Mouse (Mus musculus) intestine, embryonic 14.5 days (tissue): ENCODE results near the gene Gm20854. TPM values are rescaled to one million over a fixed set of nuclear protein-coding genes. Genes with fewer than 3 reads are reported as not detected.
"Not testable (repeated sequence)": the region's sequence is repeated elsewhere in the genome, so short reads cannot be mapped to it uniquely, and the experiment has no call there.

Experiments used
- ATAC-seq: fragments of 200-750 bp; cut with Nextera tagmentation; replicated peaks from 2 replicates; pipeline ENCODE4 v1.8.0; 2017; ENCODE audit warnings: low read depth, moderate number of reproducible peaks, moderate TSS enrichment, moderate library complexity; ENCODE audit not compliant: low FRiP score, low TSS enrichment
- DNase-seq: peaks from one replicate; pipeline ENCODE4 v3.0.0-alpha.2; 2018; ENCODE audit warnings: low spot score
- H3K27ac ChIP-seq: fragments of 300-500 bp; sonication (generic); 2 replicates; pipeline ENCODE4 v1.5.1; 2014; ENCODE audit warnings: low read depth, mild to moderate bottlenecking, control low read depth
- H3K27me3 ChIP-seq: fragments of 300-500 bp; sonication (generic); replicated peaks from 2 replicates; pipeline ENCODE4 v1.6.1; 2014; ENCODE audit warnings: low read length, control low read depth; ENCODE audit not compliant: control insufficient read depth, insufficient read depth
- H3K36me3 ChIP-seq: fragments of 300-500 bp; sonication (generic); 2 replicates; pipeline ENCODE4 v1.6.1; 2014; ENCODE audit warnings: low read length, control low read depth; ENCODE audit not compliant: control insufficient read depth, insufficient read depth
- H3K4me1 ChIP-seq: fragments of 300-500 bp; sonication (generic); replicated peaks from 2 replicates; pipeline ENCODE4 v1.6.1; 2014; ENCODE audit warnings: low read length, control low read depth, mixed read lengths; ENCODE audit not compliant: control insufficient read depth, insufficient read depth
- H3K4me2 ChIP-seq: fragments of 300-500 bp; sonication (generic); 2 replicates; pipeline ENCODE4 v1.6.1; 2014; ENCODE audit warnings: low read length
- H3K4me3 ChIP-seq: fragments of 300-500 bp; sonication (generic); 2 replicates; pipeline ENCODE4 v1.5.1; 2014; ENCODE audit warnings: low read depth, low read length, control low read depth, mixed read lengths
- H3K9ac ChIP-seq: fragments of 300-500 bp; sonication (generic); 2 replicates; pipeline ENCODE4 v1.6.1; 2014; ENCODE audit warnings: mild to moderate bottlenecking, low read length
- H3K9me3 ChIP-seq: fragments of 300-500 bp; sonication (generic); 2 replicates; pipeline ENCODE4 v1.6.1; 2016; ENCODE audit warnings: low read length, control low read depth; ENCODE audit not compliant: control insufficient read depth
- WGBS: fragments of 180-500 bp; shearing (Covaris S2); extraction: QIAGEN DNeasy Blood & Tissue Kit; methylation state at CpG from one replicate; pipeline ENCODE4 v1.1.7; 2014; 5-methylcytosine and 5-hydroxymethylcytosine counted together
- polyA plus RNA-seq: library from polyadenylated mRNA; unstranded; fragments of >200 nt; fragmentation: Nextera tagmentation; extraction: Ambion mirVana; gene quantifications from 2 replicates; pipeline ENCODE4 v1.2.1, GENCODE M21; 2014

The Gm20854 gene
- not detected in 2 replicates for polyA plus RNA-seq

- not testable (repeated sequence) for H3K4me3 ChIP-seq, H3K27ac ChIP-seq, H3K27me3 ChIP-seq, H3K9ac ChIP-seq, H3K4me1 ChIP-seq, H3K9me3 ChIP-seq, DNase-seq, ATAC-seq, H3K36me3 ChIP-seq, H3K4me2 ChIP-seq
- WGBS, result no CpG with 5 or more reads among the region's 6 CpGs
These were observed at the start of gene Gm20854 for GRCm38 (mm10) chrY:85530808-85531207. Gene Gm20854, minus strand, starts transcription at chrY:85530908.
